Mouse (Mus musculus) thymus, adult 18-20 months (tissue): ENCODE measurements around the gene Ranbp3.
A peak's percentile ranks its signal among the peaks of the same experiment; 100 is the strongest.

Experiments
- DNase-seq, 2 experiments: peaks; one replicate each; pipeline ENCODE4 v3.0.0; 2022; ENCODE audit warnings: mixed read lengths in 2 of 2

Ranbp3 gene

DNA sequence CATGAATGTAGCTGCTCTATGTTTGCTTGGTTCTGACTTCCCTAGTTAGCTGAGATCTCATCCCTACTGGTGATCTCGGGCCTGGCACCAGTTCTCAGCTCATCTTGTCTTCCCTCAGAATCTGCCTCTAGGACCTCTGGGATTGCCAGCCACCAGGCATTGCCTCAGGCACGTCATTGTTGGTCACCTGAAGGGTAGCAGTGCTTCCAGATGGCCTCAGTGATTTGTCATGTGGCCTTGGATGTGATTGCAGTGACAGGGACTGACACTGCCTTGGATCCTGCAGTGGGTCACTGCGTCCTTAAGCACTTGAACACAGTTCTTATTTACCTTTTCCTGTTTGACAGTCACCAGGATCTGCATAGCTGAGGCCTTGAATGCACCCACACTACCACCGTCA, 8.7 kb downstream of the Ranbp3 start:
- no peak for DNase-seq

- DNase-seq = no peak
These were observed 9.8 kb downstream of the Ranbp3 start for GRCm38 (mm10) chr17:56682880-56683279.

GRCm38 (mm10) chr17:56683546-56684140, 10.5 kb downstream of the Ranbp3 start:
- DNase-seq = peak; percentile 19 to 46

DNA sequence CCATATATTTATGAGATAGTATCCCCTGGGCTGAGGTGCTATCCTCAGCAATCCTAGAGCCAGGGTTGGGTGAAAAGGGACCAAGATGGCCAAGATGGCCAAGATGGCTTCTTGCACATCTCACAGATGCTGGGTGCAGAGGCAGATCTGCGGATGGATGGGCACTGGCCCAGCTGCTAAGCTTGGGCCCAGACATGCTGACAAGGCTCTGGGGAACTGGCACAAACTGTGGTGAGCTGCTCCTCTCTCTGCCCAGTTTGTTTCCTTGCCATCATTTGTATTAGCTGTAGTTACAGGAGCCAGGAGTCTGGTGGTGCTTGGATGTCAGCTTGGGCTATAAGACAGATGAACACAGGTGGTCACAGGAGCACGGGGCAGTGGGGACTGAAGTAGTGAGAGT, 11.6 kb downstream of the Ranbp3 start:
- DNase-seq = no peak

GRCm38 (mm10) chr17:56686801-56687200, 13.7 kb downstream of the Ranbp3 start:
- DNase-seq = no peak

DNA sequence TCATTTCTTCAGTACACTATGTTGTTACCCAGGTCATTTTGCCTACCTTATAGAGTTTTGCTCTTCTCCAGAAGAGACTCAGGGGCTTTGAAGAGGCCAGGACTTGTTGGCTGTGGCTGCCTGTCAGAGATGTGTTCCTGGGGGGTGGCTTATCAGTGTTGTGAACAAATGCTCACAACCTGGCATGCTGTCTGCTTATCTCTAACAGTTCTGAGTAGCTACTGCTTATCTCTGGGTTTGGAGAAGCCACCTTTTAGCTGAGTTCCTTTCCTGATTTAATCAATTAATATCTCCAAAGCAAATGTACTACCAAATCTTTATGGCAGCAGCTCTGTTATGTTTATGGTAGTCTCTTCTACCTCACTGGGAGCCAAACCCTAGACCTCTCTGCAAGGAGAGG, 15.0 kb downstream of the Ranbp3 start:
- DNase-seq = no peak

DNA sequence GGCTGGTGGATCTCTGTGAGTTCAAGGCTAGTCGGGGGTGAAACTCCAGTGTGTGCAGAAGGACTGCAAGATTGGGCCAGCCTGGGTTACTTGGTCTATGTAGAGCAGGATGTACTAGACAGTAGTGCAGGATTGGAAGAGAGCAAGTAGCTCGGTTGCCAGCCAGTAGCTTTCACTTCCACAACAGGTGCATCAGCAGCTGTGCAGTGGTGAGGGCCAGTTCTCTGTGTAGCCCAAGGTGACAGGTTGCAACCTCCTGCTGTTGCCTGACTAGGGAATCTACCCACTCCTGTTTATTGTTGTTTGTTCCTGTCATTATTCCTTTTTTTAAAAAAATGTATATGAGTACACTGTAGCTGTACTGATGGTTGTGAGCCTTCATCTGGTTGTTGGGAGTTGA, 15.6 kb downstream of the Ranbp3 start:
- no peak for DNase-seq

DNA sequence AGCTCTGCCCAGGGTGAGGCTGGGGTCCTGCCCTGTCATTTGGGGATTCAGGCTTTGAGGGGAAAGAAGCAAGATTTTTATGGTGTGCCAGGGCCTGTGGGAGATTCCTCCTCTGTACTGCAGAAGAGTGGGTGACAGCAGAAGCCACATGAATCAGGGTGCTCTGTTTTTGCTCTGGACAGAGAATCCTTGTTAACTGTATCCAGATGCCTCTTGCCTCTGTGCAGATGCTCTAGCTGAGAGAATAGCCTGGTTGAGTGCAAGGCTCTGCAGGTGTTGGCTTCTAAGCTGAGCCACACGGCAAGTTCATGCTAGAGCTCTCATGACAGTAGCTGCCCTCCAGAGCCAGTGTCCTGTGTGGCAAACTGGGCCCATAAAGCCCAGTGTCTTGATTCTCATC, 20.3 kb downstream of the Ranbp3 start:
- no peak for DNase-seq

- DNase-seq = no peak
These were observed 20.8 kb downstream of the Ranbp3 start for GRCm38 (mm10) chr17:56693851-56694310.

GRCm38 (mm10) chr17:56700451-56700850, 27.4 kb downstream of the Ranbp3 start:
- no peak for DNase-seq

DNA sequence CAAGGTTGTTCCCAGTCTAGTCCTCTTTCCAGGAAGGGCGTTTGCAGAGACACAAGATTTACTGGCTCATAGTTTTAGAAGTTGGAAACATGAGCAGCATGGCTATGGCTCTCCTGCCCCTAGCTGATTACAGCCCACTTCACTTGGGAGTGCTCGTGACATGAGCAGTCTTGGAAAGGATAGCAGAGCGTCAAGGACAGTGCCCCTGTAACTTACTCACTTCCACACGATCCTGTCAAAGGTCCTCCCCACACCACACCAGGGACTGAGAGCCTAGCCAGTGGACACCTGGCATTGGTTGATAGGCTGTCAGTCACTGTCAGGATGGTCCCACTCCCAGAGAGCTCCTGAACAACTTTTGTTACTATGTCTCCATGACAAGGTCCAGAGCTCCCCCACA, 29.9 kb downstream of the Ranbp3 start:
- no peak for DNase-seq

DNA sequence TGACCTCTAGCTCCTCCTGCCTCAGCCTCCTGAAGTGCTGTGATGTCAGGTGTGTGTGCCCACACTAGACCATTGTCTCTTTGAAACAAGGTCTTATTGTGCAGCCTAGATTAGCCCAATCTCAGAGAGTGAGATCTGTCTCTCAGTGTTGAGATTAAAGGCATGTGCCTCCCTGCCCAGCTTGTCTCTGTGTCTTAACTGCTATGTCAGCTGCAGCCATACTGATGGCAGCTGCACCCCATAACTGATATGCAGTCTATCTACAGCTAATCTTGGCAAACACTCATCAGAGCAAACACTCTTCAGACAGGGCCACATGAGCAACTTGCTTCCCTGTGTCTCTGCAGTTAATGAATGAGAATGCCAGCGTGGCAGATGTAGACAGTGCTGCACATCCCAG, 33.4 kb downstream of the Ranbp3 start:
- no peak for DNase-seq

- DNase-seq = no peak
These were observed 35.6 kb downstream of the Ranbp3 start for GRCm38 (mm10) chr17:56708692-56709091.

DNA sequence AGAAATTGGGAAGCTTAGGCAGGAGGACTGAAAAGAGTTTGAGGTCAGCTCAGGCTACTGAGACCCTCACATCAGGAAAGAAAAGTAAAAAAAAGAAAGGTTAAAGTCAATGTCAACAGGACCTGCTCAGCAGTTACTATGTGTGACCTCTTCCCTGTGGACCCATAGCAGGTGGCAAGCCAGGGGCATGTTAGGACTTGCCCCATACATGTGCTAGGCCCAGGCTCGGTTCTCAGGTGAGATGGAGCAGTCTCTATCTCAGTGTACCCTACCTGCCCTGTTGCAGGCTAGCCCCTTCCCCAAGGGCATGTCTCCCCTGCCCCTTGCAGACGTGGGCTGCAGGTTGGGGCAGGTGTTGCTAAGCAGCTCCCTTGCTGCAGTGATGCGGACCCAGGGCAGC, 36.6 kb downstream of the Ranbp3 start:
- no peak for DNase-seq

DNA sequence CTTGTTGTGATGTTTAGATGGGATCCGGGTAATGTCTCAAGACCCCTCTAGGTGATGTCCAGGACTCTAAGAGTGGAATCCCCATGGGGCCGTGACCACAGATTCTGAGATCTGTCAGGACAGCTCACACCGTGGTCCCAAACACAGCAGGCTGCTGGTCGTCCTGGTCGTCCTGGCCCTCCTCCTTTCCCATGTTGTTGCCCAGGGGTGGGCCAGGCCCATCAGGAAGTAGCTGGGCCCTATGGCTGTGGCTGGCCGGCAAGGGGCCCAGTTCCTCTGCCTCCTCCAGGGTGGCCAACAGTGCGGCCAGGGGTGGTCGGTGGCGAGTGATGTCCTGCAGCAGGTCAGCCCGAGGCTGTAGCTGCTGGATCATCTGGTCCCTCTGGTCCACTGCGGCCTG, 42.3 kb downstream of the Ranbp3 start:
- DNase-seq = no peak

- no peak for DNase-seq
These were observed 43.0 kb downstream of the Ranbp3 start for GRCm38 (mm10) chr17:56715914-56716654.

DNA sequence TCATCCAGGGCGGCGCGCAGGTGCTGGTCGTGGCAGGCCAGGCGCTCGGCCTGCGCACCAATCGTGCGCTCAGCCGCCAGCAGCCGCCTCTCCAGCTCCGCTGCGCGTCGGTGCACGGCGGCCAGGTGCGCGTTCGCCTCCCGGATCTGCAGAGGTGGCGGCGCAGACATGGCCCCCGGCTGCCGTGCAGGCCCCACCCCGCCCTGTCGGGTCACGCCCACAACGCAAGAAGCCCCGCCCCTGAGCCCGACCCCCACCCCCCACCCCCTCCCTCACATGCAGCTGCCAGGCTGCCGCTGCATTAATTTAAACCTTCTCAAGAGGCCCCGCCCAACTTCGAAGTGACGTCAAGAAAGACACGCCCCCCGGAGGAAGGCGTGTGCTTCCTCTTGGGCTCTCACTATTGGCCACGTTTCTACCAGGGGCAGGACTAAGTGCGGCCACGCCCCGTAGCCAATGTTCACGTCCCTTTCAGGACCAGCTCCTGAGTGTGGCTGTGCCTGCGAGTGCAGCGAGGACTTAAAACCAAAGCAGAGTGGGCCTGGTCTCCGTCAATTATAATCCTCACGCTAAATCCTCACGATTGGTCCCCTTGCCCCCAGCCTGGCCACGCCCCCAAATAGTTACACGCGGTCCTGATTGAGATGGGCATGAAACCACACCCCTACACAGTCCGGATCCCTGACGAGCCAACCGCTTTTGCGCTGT, 43.7 kb downstream of the Ranbp3 start:
- peak; percentile 94 to 97 for DNase-seq

- DNase-seq = peak; percentile 81 to 86
These were observed 44.4 kb downstream of the Ranbp3 start, which contains the start of the genes Ndufa11 and Vmac for GRCm38 (mm10) chr17:56717363-56718058. Gene Ndufa11, plus strand, starts transcription at chr17:56717767. Gene Vmac, minus strand, starts transcription at chr17:56718022.

DNA sequence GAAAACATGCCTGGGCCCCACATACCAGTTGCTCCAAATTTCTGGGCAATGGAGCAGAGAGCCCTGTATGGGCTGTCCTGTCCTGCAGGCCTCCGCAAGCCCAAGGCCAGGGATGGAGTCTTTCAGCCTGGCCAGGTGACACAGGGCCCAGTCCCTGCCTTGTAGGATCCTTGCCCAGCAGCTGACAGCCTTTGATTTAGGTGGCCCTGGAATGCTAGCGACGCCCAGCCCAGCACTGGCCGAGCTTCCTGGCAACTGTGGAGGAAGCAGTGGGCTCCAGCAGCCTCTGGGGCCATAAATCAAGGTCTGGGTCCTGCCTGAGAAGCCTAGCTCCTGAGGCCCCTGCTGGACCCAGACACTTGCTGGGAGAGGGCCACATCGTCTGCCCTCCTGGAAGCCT, 49.3 kb downstream of the Ranbp3 start:
- DNase-seq = no peak

DNA sequence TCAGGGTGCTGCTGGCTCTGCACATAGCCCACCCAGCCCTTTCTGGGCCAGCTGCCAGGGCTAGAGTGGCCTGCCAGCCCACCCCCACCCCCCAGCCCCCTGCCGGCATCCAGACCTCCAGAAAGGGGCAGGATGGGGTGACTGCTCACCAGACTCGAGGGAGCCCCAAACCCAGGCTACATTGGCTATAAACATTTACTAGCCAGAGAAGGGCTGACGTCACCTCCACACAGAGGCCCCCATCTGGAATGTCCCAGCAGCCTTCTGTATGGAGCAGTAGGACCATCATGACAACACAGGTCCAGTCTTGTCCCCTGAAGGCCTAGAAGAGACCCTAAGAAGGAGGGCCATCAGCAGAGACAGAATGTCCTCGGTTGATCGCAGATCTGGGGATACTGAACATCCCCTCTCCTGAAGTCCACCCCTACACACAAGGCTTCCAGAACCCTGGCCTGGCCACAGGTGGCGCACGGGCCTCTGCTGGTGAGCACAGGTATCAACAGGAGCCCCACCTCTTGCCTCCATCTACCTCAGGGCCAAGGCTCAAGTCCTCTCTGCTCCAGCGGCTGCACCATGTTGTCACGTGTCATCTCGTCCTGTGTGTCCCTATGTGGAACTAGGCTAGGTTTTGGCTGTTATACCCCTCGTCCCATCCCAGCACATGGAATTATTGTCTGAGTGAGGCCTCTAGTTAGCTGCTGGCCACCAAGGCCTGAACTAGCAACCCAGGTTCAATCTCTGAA, 50.5 kb downstream of the Ranbp3 start:
- DNase-seq = no peak

GRCm38 (mm10) chr17:56727029-56727649, 54.0 kb downstream of the Ranbp3 start:
- DNase-seq = no peak

DNA sequence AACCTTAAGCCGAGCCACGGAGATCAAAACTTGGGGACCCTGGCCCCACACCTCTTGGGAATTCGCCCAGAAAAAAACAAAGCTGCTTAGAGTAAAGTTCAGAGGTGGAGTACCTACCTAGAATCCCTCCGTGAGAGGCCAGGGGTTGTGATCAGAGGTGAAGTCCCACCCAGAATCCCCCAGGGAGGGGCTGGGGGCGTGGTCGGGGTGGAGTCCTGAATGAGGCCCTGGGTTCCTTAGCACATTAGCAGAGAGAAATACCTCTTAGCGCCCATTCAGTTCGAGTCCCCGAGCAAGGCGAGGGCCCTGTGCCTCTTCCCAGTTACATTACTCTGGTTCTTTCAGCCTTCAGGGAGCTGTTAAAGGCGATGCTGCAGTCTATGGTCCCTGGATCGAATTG, 54.6 kb downstream of the Ranbp3 start:
- no peak for DNase-seq
